Mouse (Mus musculus) small intestine, adult 2 months (tissue): Measurements from ENCODE around the gene Mrpl38.

Source experiments
- CTCF ChIP-seq: fragments of 200-500 bp; IDR thresholded peaks from 2 replicates; pipeline ENCODE4 v1.5.1; 2012; ENCODE audit warnings: low read depth, mild to moderate bottlenecking, control low read depth, inconsistent platforms, low read length, moderate library complexity, mixed read lengths; ENCODE audit not compliant: insufficient replicate concordance, insufficient read length; ENCODE audit errors: extremely low read depth
- POLR2A ChIP-seq: fragments of 200-500 bp; IDR thresholded peaks from 2 replicates; pipeline ENCODE4 v1.6.1; 2012; ENCODE audit warnings: low read depth, mild to moderate bottlenecking, control low read depth, inconsistent platforms, low read length, moderate library complexity

- TF ChIP-seq CTCF = no peak
- TF ChIP-seq POLR2A = no peak
Observed at GRCm38 (mm10) chr11:116186360-116186759, 47.7 kb upstream of the Mrpl38 start.
